Mouse (Mus musculus) adrenal gland, postnatal 25 days (tissue): ENCODE data around the gene Rbms3. TPM values are rescaled to one million over a fixed set of nuclear protein-coding genes. Genes with fewer than 3 reads are reported as not detected.

Experiments
- DNase-seq: peaks from one replicate; pipeline ENCODE4 v3.0.0; 2021; ENCODE audit warnings: mixed read lengths
- total RNA-seq: library from RNA; stranded (reverse); gene quantifications from 2 replicates; pipeline ENCODE4 v1.2.3, GENCODE M21; 2021

Gene Rbms3
- total RNA-seq, 1 experiment from 2014 or later = 26.5 TPM

- no peak for DNase-seq
Observed at GRCm38 (mm10) chr9:117484396-117484795, 145.3 kb downstream of the Rbms3 start.

GRCm38 (mm10) chr9:117476753-117477152, 153.0 kb downstream of the Rbms3 start:
- DNase-seq = no peak

GRCm38 (mm10) chr9:117452816-117453215, 176.9 kb downstream of the Rbms3 start:
- no peak for DNase-seq

- no peak for DNase-seq
Observed at GRCm38 (mm10) chr9:117442611-117443010, 187.1 kb downstream of the Rbms3 start.

GRCm38 (mm10) chr9:117435856-117436255, 193.9 kb downstream of the Rbms3 start:
- DNase-seq = no peak

GRCm38 (mm10) chr9:117430670-117431069, 199.0 kb downstream of the Rbms3 start:
- DNase-seq = no peak

- DNase-seq = no peak
Observed at GRCm38 (mm10) chr9:117429217-117430105, 200.3 kb downstream of the Rbms3 start.

- no peak for DNase-seq
Observed at GRCm38 (mm10) chr9:117423259-117423658, 206.5 kb downstream of the Rbms3 start.

- DNase-seq = no peak
Observed at GRCm38 (mm10) chr9:117419874-117420485, 209.7 kb downstream of the Rbms3 start.

- DNase-seq = no peak
Observed at GRCm38 (mm10) chr9:117413181-117413580, 216.5 kb downstream of the Rbms3 start.

- no peak for DNase-seq
Observed at GRCm38 (mm10) chr9:117412584-117412983, 217.1 kb downstream of the Rbms3 start.

GRCm38 (mm10) chr9:117404621-117405020, 225.1 kb downstream of the Rbms3 start:
- DNase-seq = no peak

- DNase-seq = no peak
Observed at GRCm38 (mm10) chr9:117400262-117400671, 229.4 kb downstream of the Rbms3 start.

GRCm38 (mm10) chr9:117397071-117397470, 232.6 kb downstream of the Rbms3 start:
- no peak for DNase-seq

- DNase-seq = no peak
Observed at GRCm38 (mm10) chr9:117396586-117396985, 233.1 kb downstream of the Rbms3 start.

- DNase-seq = peak; percentile 34
Observed at GRCm38 (mm10) chr9:117393626-117394525, 235.8 kb downstream of the Rbms3 start.

- DNase-seq = no peak
Observed at GRCm38 (mm10) chr9:117388024-117388423, 241.7 kb downstream of the Rbms3 start.

- no peak for DNase-seq
Observed at GRCm38 (mm10) chr9:117380876-117381275, 248.8 kb downstream of the Rbms3 start.

GRCm38 (mm10) chr9:117380076-117380475, 249.6 kb downstream of the Rbms3 start:
- no peak for DNase-seq

GRCm38 (mm10) chr9:117379448-117379983, 250.2 kb downstream of the Rbms3 start:
- DNase-seq = no peak

- no peak for DNase-seq
Observed at GRCm38 (mm10) chr9:117378131-117378890, 251.4 kb downstream of the Rbms3 start.
